Mouse (Mus musculus) MEL-GATA-1-ER (cell line): Measurements from ENCODE around the gene Acy3.
"Not testable (repeated sequence)": the region's sequence is repeated elsewhere in the genome, so short reads cannot be mapped to it uniquely, and the experiment has no call there.

Experiments used
- DNase-seq: peaks from one replicate; pipeline ENCODE4 v3.0.0-alpha.2; 2012; ENCODE audit warnings: low read depth; ENCODE audit errors: extremely low read depth

Acy3 gene

DNA sequence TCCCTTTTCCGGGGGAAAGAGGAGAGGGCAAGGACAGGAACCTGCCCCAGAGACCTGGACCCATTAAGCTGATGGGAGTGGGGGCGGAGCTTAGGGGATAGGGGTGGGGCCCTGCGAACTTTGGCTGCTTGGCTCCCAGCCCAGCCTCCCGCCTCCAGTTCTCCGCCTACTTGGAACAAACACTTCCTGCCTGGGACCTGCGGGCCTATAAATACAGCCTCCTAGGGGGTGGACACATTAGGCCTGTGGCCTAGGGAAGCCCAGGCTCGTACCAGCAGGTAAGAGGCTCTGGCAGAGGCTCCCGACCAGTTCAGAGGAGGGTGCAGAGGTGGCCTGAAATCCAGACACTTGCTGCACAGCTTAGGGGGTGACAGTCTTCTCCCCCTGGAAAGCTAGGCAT lies at the start of gene Acy3:
Gene Acy3, plus strand, starts transcription at position 237 of the 400 bp plus-strand sequence.
- peak; percentile 53 for DNase-seq

DNA sequence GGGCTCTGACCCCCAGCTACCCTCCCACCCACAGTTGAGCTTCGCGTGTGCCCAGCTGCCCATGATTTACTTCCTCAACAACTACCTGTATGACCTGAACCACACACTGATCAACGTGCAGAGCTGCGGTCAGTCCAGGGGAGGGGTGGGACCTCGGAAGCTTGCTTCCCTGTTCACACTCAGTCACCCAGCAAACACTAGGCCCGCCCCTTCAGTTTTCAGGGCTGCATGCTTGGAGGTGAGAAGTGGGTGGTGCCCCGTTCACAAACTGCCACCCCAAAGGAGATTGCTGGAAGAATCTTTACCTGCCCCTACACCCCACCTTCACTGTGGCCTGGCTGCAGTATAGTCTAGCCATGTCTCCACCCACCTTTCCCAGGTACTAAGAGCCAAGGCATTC lies 44.1 kb upstream of the Acy3 start:
- DNase-seq, result no peak

GRCm38 (mm10) chr19:3942986-3943735 lies 43.2 kb upstream of the Acy3 start:
- DNase-seq, result no peak

DNA sequence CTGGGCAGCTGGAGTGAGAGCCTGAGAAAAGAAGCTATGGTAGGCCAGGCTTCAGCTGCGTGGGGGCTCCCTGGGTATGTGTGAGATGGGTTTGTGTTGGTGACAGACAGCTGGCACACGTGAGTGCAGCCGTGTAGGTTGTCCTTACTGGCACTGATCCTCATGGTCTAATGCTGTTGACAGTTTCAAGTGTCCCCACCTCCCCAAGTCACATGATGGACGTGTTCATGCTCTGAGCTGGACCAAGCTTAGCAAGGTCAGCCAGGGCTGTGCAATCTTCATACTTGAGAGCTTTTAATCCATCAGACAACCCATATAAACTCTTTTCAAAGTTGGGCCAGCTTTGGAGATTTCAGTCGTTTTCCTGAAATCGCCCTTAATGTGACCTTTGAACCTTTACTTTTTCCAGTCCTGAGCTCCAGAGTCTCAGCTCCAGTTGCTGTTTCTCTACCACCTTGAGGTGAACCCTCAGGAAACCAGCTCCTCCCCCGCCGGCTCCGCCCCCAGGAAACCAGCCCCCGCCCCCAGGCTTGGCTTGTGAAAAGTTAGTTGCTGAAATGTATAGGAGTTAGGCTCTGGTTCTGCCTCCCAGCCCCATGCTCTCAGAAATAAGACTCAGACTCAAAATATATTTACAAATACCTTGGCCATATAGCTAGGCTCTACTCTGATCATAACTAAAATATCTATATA lies 40.4 kb upstream of the Acy3 start:
- no peak for DNase-seq

GRCm38 (mm10) chr19:3946715-3947114 lies 39.7 kb upstream of the Acy3 start:
- DNase-seq, result no peak

DNA sequence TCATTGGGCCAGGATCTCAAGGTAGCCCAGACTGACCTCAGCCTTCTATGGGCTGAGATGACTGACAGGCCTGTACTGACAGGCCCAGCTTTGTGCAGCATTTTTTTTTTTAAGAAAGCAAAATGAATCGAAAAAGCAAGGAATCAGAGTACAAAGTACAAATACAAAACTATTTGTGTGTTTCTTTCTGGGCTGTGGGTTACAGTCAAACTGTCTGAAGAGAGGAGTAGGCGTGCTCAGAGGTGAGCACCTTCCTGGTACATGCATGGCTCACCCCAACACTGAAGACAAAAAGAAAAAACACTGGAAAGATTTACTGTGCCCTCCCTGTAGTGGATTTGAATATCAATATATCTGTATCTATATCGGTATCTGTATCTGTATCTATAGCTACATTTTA lies 38.6 kb upstream of the Acy3 start:
- no peak for DNase-seq

DNA sequence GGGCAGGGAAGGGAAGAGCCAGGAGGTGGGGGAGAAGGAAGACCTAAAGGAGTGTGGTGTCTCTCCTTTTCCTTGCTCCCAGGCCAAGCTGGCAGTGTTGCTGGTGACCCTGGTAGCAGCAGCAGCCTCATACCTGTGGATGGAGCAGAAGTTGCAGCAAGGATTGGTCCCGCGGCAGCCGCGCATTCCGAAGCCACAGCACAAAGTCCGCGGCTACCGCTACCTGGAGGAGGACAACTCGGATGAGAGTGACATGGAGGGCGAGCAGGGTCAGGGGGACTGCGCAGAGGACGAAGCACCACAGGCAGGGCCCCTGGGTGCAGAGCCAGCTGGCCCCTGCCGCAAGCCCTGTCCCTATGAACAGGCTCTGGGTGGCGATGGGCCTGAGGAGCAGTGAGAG lies 37.8 kb upstream of the Acy3 start:
- DNase-seq, result no peak

- DNase-seq, result no peak
Observed at GRCm38 (mm10) chr19:3950331-3950730, 36.0 kb upstream of the Acy3 start.

GRCm38 (mm10) chr19:3951461-3951860 lies 34.9 kb upstream of the Acy3 start:
- DNase-seq, result no peak

DNA sequence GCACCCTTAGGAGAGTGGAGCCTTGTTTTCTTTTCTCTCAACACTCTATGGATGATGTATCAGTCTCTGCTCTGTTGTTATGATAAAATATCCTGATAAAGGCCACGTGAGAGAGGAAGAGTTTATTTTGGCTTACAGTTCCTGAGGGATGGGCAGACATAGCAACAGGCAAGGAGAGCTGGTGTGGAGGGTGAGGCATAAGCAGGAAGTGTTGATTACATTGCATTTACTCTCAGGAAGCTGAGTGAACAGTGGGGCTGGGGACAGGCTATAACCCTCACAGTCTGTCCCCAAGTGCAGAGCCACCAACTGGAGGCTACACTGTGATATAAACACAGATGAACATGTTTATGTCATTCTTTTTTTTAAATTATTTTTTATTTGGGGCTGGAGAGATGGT lies 34.3 kb upstream of the Acy3 start:
- DNase-seq, result no peak

DNA sequence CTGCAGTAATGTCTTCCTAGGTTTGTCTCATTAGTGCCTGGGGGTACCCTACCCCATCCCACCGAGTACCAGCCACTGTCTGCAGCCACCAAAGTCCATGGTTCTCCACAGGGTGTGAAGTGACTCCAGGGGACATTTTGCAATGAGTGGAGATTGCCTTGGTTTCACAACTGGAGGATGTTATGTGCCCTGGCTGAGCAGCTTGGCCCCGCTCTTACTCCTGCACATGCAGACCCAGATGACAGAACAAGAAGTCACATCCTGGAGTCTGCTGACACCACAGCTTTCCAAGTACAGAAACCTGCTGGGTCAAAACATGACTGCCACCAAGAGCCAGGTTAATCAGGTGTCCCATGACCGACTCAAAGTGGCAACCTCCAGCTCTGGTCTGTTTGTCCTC lies 31.3 kb upstream of the Acy3 start:
- DNase-seq, result no peak

- no peak for DNase-seq
Observed at GRCm38 (mm10) chr19:3955804-3956203, 30.6 kb upstream of the Acy3 start.

GRCm38 (mm10) chr19:3957296-3958036 lies 28.9 kb upstream of the Acy3 start:
- not testable (repeated sequence) for DNase-seq

- no peak for DNase-seq
Observed at GRCm38 (mm10) chr19:3958470-3958869, 27.9 kb upstream of the Acy3 start, which contains the start of gene Aldh3b3. TSS of gene Aldh3b3 (plus strand) at chr19:3958645.

DNA sequence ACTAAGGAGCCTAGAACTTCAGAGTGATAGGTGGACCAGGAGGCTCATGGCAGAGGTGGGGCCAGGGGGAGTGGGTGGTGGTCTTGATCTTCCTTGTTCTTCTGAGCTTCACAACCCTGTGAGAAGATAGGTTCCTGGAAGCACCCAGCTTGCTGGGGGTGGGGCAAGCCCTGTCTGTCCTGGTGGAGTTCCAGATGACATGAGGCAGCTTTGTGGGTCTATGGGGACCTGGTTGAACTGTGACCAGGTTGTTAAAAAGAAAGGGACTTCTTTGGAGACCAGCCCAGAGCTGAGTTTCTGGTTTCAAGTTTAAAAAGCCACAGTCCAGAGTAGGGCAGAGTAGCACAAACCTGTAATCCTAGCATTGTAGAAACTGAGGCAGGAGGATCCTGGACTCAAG lies 27.3 kb upstream of the Acy3 start:
- no peak for DNase-seq

DNA sequence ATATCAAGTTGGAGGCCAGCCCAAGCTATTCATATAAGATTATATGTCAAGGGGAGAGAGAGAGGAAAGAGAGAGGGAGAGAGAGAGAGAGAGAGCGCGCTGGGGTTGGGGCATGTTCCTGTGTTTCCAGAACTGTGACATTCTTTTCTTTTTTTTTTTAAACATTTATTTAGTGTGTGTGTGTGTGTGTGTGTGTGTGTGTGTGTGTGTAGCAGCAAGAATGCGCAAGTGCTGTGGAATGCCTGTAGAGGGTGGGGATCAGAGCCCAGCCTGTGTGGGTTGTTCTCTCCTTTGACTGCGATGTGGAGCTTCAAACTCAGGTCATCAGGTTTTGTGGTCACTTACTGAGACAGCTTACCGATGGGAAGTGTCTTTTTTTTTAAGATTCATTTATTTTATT lies 26.2 kb upstream of the Acy3 start:
- no peak for DNase-seq

GRCm38 (mm10) chr19:3961805-3962204 lies 24.6 kb upstream of the Acy3 start:
- DNase-seq, result not testable (repeated sequence)

GRCm38 (mm10) chr19:3962469-3962868 lies 23.9 kb upstream of the Acy3 start:
- DNase-seq, result no peak

DNA sequence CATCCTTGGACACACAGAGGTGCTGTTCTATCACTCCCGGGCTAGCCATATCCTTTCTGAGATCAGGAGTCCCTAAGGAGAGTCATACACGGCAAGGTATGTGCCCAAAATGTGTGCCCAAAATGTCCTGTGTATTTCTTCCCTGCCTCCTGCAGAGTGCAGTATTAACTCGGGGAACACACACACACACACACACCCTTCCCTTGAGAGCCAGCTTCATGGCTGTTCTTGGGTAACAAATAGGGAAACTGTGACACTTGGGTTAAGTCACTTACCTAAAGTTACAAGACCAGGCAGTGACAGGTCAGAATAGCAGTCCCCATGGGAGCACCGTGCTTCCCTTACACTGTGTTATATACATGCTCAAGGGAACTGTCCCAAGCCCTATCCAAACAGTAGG lies 22.3 kb upstream of the Acy3 start:
- DNase-seq, result no peak

- DNase-seq, result no peak
Observed at GRCm38 (mm10) chr19:3966330-3967075, 19.9 kb upstream of the Acy3 start.

DNA sequence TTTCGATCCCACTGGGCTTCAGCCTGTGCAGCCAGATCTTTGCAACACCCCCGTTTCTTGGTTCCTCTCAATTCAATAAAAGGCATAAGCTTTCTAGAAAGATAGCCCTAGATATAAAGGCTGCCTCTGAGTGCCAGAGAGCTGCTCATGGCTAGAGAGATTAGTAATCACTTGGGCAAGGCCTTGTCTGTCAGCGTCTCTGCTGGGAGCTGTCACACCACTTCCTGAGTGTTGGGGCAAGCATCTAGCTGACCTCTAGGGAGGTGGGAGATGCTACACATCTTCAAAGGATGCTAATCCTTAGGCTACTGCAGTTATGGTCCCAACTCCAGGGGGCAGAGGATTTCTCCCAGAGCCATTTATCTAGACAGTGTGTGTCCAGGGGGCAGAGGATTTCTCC lies 19.1 kb upstream of the Acy3 start:
- DNase-seq, result peak; percentile 33

DNA sequence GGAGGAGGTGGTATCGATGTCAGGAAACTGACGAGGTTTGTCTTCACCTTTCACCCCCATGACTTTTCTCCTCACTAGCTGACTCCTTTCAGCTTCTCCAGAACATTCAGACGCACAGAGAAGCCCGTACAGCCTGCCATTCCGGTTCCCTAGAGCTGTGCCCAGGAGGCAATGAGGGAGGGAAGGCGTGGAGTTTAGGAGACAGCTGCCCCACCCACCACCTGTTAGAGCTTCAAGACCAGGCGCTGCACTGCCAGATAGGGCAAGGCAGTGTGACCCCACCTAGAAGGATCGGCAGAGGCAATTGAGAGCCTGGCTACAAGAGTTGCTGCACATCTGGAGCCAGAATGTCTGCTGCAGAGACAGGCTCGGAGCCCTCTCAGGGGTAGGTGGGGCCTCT lies 14.1 kb upstream of the Acy3 start, which contains the start of gene Aldh3b2:
Gene Aldh3b2, plus strand, starts transcription at position 100 of the 400 bp plus-strand sequence.
- no peak for DNase-seq
